Mouse (Mus musculus) intestine, embryonic 14.5 days (tissue): Measurements from ENCODE around the gene Wdr73. TPM values are rescaled to one million over a fixed set of nuclear protein-coding genes. Genes with fewer than 3 reads are reported as not detected.

ENCODE experiments used
- ATAC-seq: fragments of 200-750 bp; cut with Nextera tagmentation; replicated peaks from 2 replicates; pipeline ENCODE4 v1.8.0; 2017; ENCODE audit warnings: low read depth, moderate number of reproducible peaks, moderate TSS enrichment, moderate library complexity; ENCODE audit not compliant: low FRiP score, low TSS enrichment
- DNase-seq: peaks from one replicate; pipeline ENCODE4 v3.0.0-alpha.2; 2018; ENCODE audit warnings: low spot score
- H3K27ac ChIP-seq: fragments of 300-500 bp; sonication (generic); 2 replicates; pipeline ENCODE4 v1.5.1; 2014; ENCODE audit warnings: low read depth, mild to moderate bottlenecking, control low read depth
- H3K27me3 ChIP-seq: fragments of 300-500 bp; sonication (generic); replicated peaks from 2 replicates; pipeline ENCODE4 v1.6.1; 2014; ENCODE audit warnings: low read length, control low read depth; ENCODE audit not compliant: control insufficient read depth, insufficient read depth
- H3K36me3 ChIP-seq: fragments of 300-500 bp; sonication (generic); 2 replicates; pipeline ENCODE4 v1.6.1; 2014; ENCODE audit warnings: low read length, control low read depth; ENCODE audit not compliant: control insufficient read depth, insufficient read depth
- H3K4me1 ChIP-seq: fragments of 300-500 bp; sonication (generic); replicated peaks from 2 replicates; pipeline ENCODE4 v1.6.1; 2014; ENCODE audit warnings: low read length, control low read depth, mixed read lengths; ENCODE audit not compliant: control insufficient read depth, insufficient read depth
- H3K4me2 ChIP-seq: fragments of 300-500 bp; sonication (generic); 2 replicates; pipeline ENCODE4 v1.6.1; 2014; ENCODE audit warnings: low read length
- H3K4me3 ChIP-seq: fragments of 300-500 bp; sonication (generic); 2 replicates; pipeline ENCODE4 v1.5.1; 2014; ENCODE audit warnings: low read depth, low read length, control low read depth, mixed read lengths
- H3K9ac ChIP-seq: fragments of 300-500 bp; sonication (generic); 2 replicates; pipeline ENCODE4 v1.6.1; 2014; ENCODE audit warnings: mild to moderate bottlenecking, low read length
- H3K9me3 ChIP-seq: fragments of 300-500 bp; sonication (generic); 2 replicates; pipeline ENCODE4 v1.6.1; 2016; ENCODE audit warnings: low read length, control low read depth; ENCODE audit not compliant: control insufficient read depth
- WGBS: fragments of 180-500 bp; shearing (Covaris S2); extraction: QIAGEN DNeasy Blood & Tissue Kit; methylation state at CpG from one replicate; pipeline ENCODE4 v1.1.7; 2014; 5-methylcytosine and 5-hydroxymethylcytosine counted together
- polyA plus RNA-seq: library from polyadenylated mRNA; unstranded; fragments of >200 nt; fragmentation: Nextera tagmentation; extraction: Ambion mirVana; gene quantifications from 2 replicates; pipeline ENCODE4 v1.2.1, GENCODE M21; 2014

Wdr73 gene
- polyA plus RNA-seq, 1 experiment from 2014 or later = 37.9 TPM

DNA sequence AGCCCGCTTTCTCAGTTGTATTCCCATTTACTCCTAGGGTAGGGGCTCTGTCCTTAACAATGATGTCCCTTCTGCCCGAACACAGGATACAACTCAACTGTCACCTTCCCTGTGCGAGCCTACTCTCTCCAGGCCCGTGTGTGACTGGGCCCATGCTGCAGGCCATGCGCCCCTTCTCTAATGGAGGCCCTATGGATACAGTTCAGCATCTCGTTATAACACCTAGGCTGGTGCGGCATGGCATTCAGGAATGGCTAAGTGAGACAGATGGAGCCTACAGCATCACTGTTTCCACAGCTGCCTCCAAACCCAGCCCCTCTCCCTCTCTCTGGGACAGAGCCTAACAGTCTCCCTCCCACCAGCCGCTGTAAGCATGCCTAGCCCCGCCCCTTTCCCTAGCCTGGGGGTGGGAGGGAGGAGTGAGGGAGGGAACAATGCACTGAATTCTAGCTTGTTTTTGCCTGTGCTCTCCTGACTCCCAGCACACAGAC is 12.0 kb downstream of the Wdr73 start:
- Histone ChIP-seq H3K27me3 (no peaks in the 10 kb centered on the region), H3K9me3 (no peaks in the 10 kb centered on the region), H3K36me3 (peaks cover 40% of the 10 kb centered on the region), H3K4me3 (no peak overlapping the region), H3K4me1 (peaks cover 7% of the 10 kb centered on the region; the same call in 1 of the 2 replicates), H3K27ac (peak overlapping the region; percentile 43), H3K9ac (no peak overlapping the region), H3K4me2 (no peak overlapping the region)
- DNase-seq = peak; percentile 77
- peak; percentile 75 for ATAC-seq
- WGBS = 40% methylated on average over 9 of the region's 9 CpGs

DNA sequence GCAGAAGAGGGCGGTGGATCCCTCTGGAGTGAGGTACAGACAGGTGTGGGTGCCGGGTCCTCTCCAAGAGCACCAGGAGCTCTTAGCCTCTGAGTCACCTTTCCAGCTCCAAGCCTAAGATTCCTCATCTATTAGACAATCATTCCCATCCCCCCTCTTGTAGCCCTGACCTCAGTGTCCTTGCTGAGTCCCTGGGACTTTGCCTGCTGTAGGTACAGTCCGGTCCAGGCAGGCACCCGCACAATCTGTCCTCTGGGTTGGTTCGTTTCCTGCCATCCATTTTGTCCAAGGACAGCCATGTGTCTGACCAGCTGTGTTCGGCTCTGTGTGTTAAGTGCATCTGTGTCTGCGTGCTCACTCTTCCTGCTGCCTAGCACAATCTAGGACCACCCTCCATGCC is 12.5 kb downstream of the Wdr73 start:
- H3K36me3 ChIP-seq = peaks cover 35% of the 10 kb centered on the region
- WGBS = 69% methylated on average over 7 of the region's 7 CpGs
- peaks cover 7% of the 10 kb centered on the region; the same call in 1 of the 2 replicates for H3K4me1 ChIP-seq
- DNase-seq = no peak
- H3K27ac ChIP-seq = peak overlapping the region; percentile 43; the same call in 1 of the 2 replicates
- no peak overlapping the region for H3K4me2 ChIP-seq
- no peak overlapping the region for H3K9ac ChIP-seq
- ATAC-seq = peak; percentile 22; the same call in 1 of the 2 replicates
- no peaks in the 10 kb centered on the region for H3K9me3 ChIP-seq
- no peak overlapping the region for H3K4me3 ChIP-seq
- no peaks in the 10 kb centered on the region for H3K27me3 ChIP-seq

DNA sequence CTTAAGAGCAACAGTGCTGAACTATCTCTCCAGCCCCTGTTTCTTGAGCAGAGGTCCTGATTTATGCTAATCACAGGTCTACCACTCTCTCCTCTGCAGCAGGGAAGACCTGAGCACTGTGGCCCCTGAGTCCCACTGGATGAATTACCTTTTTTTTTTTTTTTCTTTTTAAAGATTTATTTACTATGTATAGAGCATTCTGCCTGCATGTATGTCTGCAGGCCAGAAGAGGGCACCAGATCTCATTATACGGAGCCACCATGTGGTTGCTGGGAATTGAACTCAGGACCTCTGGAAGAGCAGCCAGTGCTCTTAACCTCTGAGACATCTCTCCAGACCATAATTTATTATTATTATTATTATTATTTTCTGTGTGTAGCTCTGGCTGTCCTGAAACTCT is 15.4 kb downstream of the Wdr73 start:
- Histone ChIP-seq H3K9ac (no peak overlapping the region), H3K4me2 (no peak overlapping the region), H3K4me1 (peaks cover 7% of the 10 kb centered on the region; the same call in 1 of the 2 replicates), H3K27me3 (no peaks in the 10 kb centered on the region), H3K36me3 (peaks cover 6% of the 10 kb centered on the region; the same call in 1 of the 2 replicates), H3K27ac (no peak overlapping the region), H3K4me3 (no peak overlapping the region), H3K9me3 (no peaks in the 10 kb centered on the region)
- DNase-seq = no peak
- 30% methylated on average over 1 of the region's 1 CpGs for WGBS
- ATAC-seq = no peak

DNA sequence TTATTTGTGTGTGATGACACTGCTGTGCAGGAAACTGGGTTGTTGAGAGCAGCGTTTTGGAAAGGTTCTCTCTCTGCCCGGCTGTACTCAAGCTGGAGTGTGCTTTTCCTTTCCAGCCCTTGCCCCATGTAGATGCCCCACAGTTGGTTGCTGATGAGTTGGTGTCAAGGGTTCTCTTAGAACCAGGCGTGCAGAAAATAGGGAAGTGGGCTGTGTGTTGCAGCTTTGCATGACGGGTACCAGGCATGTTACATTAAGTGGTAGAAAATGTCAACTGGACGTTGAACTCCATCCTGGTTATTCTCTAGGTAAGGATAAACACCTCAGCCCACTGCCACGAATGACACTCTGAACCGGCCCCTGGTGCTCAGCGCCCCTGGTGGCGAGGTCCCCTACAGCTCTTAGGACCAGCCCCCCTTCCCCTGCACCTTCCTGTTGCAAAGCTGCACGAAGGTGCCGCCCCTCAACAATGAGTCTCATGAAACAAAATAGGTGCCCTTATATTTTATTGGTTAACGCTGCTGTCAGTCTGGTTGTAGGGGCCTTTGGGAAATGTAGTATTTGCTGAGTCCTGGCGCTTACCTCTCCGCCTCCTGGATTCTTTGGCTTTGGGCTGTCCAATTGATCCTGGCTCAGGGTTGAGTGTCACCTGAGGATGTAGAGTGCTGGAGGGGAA is 18.1 kb downstream of the Wdr73 start:
- Histone ChIP-seq H3K9me3 (no peaks in the 10 kb centered on the region), H3K4me2 (peak overlapping the region; percentile 36), H3K27ac (no peak overlapping the region), H3K9ac (no peak overlapping the region), H3K4me3 (0 out of 2 replicates have a peak overlapping the region, but pooled peaks have one; percentile 4), H3K4me1 (no peaks in the 10 kb centered on the region), H3K27me3 (no peaks in the 10 kb centered on the region), H3K36me3 (peaks cover 2% of the 10 kb centered on the region; the same call in 1 of the 2 replicates)
- 19% methylated on average over 14 of the region's 14 CpGs for WGBS
- DNase-seq (peak; percentile 65), ATAC-seq (peak; percentile 67)

DNA sequence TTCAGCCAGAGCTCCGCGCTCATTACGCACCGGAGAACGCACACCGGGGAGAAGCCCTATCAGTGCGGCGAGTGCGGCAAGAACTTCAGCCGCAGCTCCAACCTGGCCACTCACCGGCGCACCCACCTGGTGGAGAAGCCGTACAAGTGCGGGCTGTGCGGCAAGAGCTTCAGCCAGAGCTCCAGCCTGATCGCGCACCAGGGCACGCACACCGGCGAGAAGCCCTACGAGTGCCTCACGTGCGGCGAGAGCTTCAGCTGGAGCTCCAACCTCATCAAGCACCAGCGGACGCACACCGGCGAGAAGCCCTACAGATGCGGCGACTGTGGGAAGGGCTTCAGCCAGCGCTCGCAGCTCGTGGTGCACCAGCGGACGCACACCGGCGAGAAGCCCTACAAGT is 25.3 kb downstream of the Wdr73 start:
- Histone ChIP-seq H3K4me2 (no peak overlapping the region), H3K9ac (no peak overlapping the region), H3K9me3 (no peaks in the 10 kb centered on the region), H3K27ac (no peak overlapping the region), H3K4me1 (no peaks in the 10 kb centered on the region), H3K4me3 (no peak overlapping the region), H3K36me3 (peaks cover 68% of the 10 kb centered on the region), H3K27me3 (no peaks in the 10 kb centered on the region)
- WGBS = 61% methylated on average over 37 of the region's 37 CpGs
- DNase-seq = no peak
- no peak for ATAC-seq

DNA sequence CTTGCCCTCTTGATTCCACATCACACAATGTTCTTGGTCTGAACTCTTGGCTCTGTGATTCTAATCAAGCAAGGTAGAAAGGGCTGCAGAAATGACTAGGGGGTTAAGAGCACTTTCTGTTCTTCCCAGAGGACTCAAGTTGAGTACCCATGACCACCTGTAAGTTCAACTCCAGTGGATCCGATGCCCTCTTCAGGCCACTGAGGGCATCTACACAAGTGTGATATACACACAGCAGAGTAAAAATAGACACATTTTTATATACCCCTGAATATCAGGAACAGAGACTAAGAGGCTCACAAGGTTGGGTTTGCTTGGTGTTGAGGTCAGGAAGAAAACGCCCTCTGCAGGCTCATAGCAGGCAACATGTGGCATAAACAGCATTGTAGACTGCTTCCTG is 27.4 kb downstream of the Wdr73 start:
- no peaks in the 10 kb centered on the region for H3K9me3 ChIP-seq
- WGBS = 93% methylated on average over 2 of the region's 2 CpGs
- no peak overlapping the region for H3K9ac ChIP-seq
- H3K4me3 ChIP-seq = no peak overlapping the region
- no peaks in the 10 kb centered on the region for H3K4me1 ChIP-seq
- DNase-seq = no peak
- no peak overlapping the region for H3K27ac ChIP-seq
- ATAC-seq = no peak
- H3K27me3 ChIP-seq = no peaks in the 10 kb centered on the region
- no peak overlapping the region for H3K4me2 ChIP-seq
- H3K36me3 ChIP-seq = peaks cover 89% of the 10 kb centered on the region

DNA sequence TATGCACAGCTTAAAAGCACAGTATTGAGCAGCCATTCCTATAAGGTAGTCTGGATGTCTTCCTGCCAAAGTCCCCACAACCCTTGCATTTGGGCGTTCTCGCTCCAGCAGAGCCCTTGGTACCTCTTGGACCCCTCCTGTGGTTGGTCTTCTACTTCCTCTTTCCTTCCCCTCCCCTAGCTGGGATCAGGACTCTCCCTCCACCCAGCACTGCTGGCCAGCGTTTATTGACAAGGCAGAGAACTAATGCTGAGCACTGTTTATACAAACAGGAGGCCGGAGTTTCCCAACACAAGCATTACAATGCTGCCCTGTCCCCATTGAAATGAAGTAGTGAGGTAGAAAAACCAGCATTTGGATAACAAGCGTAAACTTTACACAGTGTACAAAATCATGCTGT is 28.0 kb downstream of the Wdr73 start:
- no peak for ATAC-seq
- no peak for DNase-seq
- 80% methylated on average over 5 of the region's 5 CpGs for WGBS

DNA sequence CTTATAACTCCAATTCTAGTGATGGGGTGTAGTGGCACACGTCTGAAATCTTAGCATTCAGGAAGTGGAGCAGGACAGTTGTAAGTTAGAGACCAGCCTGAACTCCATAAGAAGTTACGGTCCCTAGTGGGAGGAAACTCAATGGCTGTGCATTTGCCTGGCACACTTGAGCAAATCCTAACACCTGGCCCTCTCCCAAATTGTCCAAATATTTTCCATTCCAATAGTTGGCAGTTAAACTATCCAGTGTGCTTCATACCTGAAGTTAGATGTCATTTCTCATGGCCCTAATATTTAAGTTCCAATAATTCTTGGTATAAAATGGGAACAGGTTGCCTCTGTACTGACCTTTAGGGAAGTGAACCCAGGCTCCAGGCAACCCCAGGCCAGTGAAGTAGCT is 32.4 kb downstream of the Wdr73 start:
- Histone ChIP-seq H3K36me3 (peaks cover 82% of the 10 kb centered on the region), H3K9ac (no peak overlapping the region), H3K27me3 (no peaks in the 10 kb centered on the region), H3K27ac (no peak overlapping the region), H3K9me3 (no peaks in the 10 kb centered on the region), H3K4me2 (no peak overlapping the region), H3K4me1 (peaks cover 9% of the 10 kb centered on the region; the same call in 1 of the 2 replicates), H3K4me3 (no peak overlapping the region)
- no peak for DNase-seq
- ATAC-seq = no peak
- WGBS = 89% methylated on average over 2 of the region's 2 CpGs

More for the DNA sequence above, 28.0 kb downstream of the Wdr73 start:
- H3K36me3 ChIP-seq = peaks cover 93% of the 10 kb centered on the region
- no peaks in the 10 kb centered on the region for H3K9me3 ChIP-seq
- no peaks in the 10 kb centered on the region for H3K27me3 ChIP-seq
- H3K4me1 ChIP-seq = no peaks in the 10 kb centered on the region
- no peak overlapping the region for H3K4me2 ChIP-seq
- H3K9ac ChIP-seq = no peak overlapping the region
- no peak overlapping the region for H3K27ac ChIP-seq
- H3K4me3 ChIP-seq = no peak overlapping the region
